Mouse (Mus musculus): ENCODE measurements around the gene Sqstm1. TPM values are rescaled to one million over a fixed set of nuclear protein-coding genes. Genes with fewer than 3 reads are reported as not detected.

Gene Sqstm1
- total RNA-seq, 4 experiments from 2014 or later = 494 to 615 (median 543) TPM

DNA sequence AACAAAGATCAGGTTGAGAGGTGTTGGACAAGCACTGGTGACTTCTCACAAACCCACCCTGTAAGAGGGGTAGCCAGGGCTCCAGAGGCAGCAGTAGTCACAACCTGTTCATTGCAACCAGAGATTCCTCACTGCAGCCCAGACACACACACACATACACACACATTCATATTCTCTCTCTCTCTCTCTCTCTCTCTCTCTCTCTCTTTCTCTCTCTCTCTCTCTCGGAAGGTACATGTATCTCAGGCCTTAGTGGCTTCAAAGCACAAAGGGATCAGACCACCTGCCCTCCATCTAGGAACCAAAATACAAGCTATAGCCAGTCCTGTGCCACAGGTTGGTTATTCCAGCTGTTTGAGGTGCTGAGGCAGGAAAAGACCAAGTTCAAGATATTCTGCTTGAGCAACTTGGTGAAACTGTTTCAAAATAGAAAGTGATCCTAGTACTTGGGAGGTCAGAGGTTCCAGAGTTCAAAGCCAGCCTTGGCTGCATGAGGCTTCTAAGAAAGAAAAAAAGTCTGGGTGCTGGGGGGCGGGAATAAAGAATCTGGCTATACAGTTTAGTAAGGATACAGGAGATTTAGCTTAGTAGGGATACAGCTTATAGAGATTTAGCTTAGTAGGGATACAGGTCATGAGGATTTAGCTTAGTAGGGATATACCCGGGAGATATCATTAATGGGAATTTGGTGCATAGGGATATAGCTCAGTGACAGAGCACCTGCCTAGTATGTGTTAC lies 864 bp upstream of the Sqstm1 start:
- DNase-seq (ENCODE audit: low spot score in 2 of 2) = no peak

DNA sequence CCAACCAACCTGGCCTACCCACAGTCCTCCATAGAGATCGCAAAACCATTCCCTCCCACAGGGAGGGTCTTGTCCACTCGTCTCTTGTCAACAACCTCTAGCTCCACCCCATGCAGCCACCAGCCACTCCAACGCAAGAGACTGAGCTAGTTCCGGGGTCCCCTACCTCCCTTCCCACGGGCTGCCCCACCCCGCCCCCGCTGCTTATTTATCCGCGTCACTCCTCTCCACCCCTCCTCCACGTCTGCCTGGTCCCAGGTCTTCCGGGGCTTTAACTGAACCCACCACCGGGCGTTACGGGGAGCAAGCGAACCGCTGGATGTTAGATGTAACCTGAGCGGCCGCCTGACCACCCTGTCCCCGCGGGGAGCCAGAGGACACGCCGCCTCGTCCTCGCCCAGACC lies 524 bp downstream of the Sqstm1 start:
- peak; percentile 79 to 88 for DNase-seq (ENCODE audit: low spot score in 2 of 2)

DNA sequence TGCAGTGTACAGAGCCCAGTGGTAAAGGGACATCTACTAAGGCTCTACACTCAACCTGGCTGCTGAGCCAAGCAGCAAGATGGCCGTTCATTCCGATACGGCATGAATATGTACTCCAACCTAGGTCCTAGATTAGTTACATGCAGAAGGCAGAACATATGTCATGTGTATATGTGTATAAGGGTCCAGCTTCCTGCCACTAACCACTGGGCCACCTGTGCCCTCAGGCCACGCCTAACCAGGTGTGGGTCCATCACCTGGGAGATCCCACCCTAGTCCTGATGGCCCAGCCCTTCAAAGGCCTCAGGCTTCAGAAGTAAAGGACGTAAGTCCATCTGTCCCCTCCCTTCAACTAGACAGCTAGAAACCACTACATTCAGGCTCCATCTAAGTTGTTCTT lies 2.6 kb downstream of the Sqstm1 start:
- DNase-seq (ENCODE audit: low spot score in 2 of 2) = no peak

DNA sequence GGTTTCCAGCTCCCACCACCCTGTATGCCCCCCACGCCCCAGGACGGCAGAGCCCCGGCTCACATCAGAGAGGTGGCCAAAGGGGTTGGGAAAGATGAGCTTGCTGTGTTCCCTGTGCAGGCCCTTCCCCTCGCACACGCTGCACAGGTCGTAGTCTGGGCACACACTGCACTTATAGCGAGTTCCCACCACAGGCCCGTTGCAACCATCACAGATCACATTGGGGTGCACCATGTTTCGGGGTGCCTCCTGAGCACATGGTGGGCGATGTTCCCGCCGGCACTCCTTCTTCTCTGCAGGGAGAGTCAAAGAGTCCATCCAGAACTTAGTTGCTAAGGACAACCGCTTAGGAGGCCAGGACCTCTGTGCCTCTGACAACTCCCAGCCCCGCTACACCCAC lies 3.3 kb downstream of the Sqstm1 start:
- no peak for DNase-seq (ENCODE audit: low spot score in 2 of 2)

DNA sequence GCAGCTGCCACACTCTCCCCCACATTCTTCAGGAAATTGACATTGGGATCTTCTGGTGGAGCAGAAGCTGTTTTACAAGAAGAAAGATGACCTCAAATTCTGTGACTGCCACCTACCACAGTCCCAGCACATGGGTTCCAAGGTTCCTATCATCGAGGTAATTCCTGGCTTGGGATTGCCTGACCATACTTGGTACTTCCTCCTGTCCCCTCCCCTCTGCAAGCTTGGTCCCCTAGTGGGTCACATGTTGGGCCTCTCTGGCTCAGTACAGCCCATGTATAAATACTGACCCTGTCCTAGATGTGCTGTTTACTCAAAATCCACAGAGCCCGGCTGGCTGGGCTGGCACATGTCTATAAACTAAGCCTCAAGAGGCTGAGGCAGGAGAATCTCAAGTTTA lies 4.6 kb downstream of the Sqstm1 start:
- DNase-seq (ENCODE audit: low spot score in 2 of 2) = no peak

DNA sequence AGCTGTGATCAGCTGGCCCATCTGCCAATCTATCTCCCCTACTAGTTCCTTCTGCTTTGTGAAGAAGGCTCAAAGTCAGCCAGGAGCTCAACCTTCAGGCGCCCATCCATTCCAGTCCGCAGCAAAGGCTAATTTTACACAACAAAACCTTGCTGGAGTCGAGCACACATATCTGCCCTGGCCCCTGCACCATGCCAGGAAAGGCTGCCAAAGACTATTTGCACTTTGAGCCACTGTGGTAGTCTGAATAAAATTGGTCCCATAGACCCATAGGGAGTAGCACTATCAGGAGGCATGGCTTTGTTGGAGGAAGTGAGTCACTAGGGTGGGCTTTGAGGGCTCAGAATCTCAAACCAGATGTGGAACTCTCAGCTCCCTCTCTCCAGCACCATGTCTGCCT lies 5.2 kb downstream of the Sqstm1 start:
- DNase-seq (ENCODE audit: low spot score in 2 of 2) = peak in 1 of 2 experiments; percentile 10

DNA sequence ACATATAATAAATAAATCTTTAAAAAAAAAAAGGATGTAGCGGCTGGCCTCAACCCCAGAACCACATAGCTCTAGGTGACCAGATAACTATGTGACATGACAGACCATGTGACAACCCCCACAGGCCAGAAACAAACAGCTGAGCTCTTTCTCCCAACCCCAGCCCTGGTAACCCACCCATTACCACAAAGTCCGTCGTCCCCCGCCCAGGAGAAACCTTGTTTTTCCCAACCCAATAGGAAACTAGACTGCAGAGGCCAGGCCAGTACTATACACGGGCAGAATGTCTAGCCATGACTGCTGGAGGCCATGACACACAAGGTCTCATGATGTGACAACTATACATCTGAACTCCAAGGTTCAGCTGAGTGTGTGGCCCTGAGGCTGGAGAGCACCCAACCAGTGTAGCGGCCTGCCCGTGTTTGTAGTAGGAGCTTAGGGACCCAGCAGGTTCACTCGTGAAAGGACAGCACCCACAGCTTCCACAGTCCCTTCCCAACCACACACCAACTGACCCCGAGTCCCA lies 7.3 kb downstream of the Sqstm1 start:
- DNase-seq (ENCODE audit: low spot score in 2 of 2) = no peak

DNA sequence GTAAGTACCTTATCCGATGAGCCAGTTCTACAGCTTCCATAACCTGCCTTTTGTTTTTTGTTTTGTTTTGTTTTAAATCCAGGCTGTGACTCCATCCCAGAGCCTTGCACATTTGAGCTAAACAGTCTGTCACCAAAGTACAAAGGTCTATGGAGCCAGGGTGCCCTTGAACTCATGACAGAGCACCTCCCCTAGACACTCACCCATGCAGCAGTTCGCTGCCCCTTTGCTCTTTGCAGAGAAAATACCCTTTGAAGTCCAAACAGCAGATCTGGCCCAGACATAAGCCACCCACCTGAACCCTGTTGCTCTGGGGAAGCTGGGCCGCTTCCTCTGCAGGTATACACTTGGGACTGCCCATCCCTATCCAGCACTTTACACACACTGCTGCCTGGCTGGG lies 9.0 kb downstream of the Sqstm1 start:
- no peak for DNase-seq (ENCODE audit: low spot score in 2 of 2)

DNA sequence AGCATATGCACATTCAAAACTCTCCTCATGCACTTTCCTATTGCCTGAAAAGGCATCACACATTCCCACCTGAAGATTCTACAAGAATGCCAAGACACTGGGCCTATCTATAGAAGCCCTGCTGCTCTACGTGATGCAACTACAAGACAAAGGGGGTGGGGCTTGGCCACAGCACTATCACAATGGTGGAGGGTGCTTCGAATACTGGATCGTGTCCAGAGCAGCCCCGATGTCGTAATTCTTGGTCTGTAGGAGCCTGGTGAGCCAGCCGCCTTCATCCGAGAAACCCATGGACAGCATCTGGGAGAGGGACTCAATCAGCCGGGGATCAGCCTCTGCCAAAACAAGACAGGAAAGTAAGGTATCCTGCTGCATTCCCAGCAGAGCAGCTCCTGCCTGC lies 10.0 kb downstream of the Sqstm1 start:
- no peak for DNase-seq (ENCODE audit: low spot score in 2 of 2)

DNA sequence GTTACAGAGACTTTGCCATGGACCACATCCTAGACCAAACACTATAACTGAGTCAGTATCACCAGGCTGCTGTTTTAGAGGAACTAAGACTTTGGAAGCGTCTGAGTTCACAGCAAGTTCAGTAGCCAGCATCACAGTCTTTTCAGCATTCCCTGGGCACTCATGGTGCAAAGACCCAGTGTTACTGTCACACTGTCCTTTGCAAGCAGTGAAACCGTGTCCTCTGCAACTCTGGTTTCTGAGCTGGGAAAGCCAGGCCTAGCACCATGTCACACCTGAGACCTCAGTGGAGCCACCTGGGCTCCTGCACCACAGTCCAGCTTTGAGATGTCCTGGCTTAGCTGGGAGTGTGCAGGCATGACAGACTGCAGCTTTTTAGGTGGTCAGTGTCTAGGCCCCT lies 11.7 kb downstream of the Sqstm1 start:
- no peak for DNase-seq (ENCODE audit: low spot score in 2 of 2)

DNA sequence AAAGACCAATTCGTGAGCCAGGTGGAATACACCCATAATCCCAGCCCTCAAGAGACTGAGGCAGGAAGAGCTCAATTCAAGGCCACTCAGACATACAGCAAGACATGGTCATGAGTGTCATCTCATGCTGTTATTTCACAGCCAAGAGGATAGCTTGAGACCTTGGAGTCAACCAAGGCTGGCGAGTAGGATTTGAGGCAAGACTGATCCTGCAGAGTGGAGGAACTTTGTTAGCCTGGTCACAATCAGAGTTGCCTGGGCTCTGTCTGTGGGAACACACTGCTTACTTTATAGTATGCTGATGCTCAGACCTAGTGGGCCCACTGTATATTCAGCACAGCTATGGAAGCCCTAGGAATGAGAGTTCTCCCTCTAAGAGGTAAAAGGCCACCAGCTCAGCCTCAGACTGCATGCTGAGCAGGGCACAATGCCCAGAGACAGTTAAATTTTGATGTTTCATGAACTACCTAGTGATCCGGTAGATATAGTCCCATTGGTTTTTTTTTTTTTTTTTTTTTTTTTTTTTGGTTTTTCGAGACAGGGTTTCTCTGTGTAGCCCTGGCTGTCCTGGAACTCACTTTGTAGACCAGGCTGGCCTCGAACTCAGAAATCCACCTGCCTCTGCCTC lies 12.3 kb downstream of the Sqstm1 start:
- DNase-seq (ENCODE audit: low spot score in 2 of 2) = no peak

DNA sequence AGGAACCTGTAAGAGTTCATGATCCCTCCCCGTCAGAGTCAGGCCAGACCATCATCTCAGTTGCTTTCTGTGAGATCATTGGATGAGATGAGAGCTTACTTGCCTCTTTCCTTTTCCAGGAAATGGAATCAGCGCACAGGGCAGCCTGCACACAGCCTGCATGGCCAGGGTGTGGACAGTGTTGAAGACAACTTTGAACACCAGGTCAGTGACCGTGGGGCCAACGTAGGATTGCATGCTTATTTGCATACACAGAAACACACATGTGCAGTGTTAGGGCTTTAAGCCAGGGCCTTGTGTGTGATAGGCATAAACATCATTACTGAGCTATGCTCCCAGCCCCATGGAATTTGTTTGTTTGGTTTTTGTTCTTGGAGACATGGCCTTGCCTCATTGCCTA lies 13.1 kb downstream of the Sqstm1 start:
- DNase-seq (ENCODE audit: low spot score in 2 of 2) = no peak

DNA sequence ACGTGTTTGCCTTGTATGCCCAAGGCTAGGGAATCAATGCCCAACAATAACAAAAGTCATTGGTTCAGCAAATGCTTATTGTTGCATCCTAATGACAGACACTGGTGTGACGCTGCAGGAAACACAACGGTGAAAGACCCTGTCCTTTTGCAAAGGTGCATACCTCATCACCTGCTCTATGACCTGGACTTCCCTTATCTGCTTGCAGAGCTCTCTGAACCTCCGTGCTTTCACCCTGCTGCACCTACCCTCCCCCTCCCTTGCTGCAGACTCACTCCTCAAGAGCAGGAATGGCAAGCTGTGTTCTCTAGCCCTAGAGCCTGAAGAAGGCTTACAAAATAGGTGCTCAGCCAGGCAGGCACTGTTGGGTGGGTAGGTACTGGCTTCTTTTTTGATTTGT lies 15.8 kb downstream of the Sqstm1 start:
- DNase-seq (ENCODE audit: low spot score in 2 of 2) = no peak

DNA sequence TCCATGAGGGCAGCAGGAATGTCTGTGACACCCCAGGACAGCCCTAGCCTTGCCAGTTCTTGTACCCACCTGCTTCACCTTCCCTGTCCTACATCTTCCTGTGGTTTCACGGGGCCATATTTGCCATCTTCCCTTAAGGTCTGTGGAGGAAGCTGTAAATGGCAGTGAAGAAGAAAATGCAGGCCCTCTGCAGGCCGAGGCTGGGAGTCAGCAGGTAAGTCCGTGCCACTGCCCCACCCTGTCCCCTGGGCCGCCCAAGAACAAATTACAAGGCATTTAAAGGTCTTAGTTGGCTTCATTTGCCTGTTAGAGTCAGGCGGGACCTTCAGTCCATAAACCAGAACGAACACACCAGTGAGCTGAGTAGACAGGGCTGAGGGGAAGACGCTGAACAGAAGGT lies 16.6 kb downstream of the Sqstm1 start:
- no peak for DNase-seq (ENCODE audit: low spot score in 2 of 2)

DNA sequence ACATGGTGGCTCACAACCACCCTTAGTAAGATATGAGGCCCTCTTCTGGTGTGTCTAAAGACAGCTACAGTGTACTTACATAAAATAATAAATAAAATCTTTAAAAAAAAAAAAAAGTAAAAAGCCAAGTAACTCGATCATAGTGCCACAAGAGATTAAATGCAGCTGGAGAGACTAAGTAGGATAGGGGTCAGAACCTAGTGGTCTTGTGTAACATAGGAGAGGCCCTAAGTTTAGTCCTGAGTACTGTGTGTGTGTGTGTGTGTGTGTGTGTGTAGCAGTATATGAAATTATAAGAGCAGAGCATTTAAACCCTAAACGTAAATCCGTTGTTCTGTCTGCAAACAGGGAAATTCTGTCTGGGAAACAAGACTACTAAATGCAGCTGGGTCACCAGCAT lies 18.3 kb downstream of the Sqstm1 start:
- no peak for DNase-seq (ENCODE audit: low spot score in 2 of 2)

DNA sequence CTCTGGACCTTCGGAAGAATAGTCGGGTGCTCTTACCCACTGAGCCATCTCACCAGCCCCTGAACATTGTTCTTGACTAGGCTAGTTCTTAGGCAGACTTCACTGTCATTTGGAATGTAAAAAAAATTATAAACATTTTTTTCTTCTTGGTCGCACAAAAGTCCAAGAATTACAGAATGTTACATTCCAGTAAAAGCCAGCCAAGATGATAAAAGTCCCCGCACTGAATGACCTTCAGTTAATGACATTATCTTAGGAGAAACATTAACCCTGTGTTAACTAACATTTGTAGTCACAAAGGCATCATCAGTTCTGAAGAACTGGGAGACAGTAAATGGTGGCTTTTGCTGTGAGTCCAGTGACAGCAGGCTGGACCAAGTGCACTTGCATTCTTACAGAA lies 20.3 kb downstream of the Sqstm1 start:
- DNase-seq (ENCODE audit: low spot score in 2 of 2) = no peak

DNA sequence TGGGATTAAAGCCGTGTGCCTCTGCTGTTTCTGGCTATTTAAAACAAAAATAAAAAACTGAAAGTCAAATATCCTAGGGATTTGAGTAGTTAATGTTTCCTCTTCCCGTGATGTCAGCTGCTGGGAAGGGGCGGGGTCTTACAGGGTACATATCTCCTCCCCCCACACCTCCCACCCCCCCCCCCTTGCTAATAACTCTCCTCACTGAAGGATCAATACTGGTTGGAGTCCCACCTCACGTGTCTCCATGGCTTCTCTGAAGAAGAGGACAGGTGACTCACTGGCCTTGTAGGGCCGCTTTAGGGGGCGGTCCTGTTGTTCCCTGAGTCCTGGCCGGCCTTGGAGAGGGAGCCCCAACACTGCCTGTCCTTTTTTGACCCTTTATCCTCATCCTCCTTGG lies 21.9 kb downstream of the Sqstm1 start:
- DNase-seq (ENCODE audit: low spot score in 2 of 2) = no peak

DNA sequence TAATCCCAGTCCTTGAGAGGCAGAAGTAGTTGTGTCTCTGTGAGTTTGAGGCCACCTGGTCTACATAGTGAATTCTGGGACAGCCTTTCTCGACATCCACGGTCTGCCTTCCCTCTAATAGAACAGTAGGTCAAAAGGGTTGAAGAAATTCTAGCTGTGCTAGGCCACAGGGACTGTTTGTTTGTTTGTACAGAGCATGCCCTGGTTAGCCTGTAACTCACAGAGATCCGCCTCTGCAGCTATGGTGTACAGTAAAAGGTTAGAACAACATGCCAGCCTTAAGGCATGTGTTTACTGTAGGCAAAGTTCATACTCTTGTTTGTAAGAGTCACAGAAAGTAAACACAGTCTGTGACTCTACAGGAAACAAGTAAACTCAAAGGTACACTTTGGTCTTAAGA lies 25.8 kb downstream of the Sqstm1 start:
- no peak for DNase-seq (ENCODE audit: low spot score in 2 of 2)

DNA sequence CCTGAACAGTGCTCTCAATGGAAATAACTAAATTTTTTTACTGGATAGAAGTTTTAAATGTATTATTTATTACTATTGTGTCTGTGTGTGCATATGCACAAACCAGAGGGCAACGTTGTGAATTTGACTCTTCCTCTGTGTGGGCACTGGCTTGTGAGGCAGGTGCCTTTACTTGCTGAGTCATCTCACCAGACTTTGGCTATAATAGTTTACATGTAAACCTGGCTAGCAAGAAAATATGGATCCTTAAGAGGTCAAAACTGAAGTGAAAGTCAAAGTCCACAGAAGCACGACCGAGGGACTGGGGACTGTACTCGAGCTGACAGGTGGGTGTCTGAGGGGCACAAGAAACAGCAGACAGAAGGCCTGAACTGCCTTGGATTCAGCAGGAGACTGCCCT lies 27.9 kb downstream of the Sqstm1 start:
- DNase-seq (ENCODE audit: low spot score in 2 of 2) = no peak

DNA sequence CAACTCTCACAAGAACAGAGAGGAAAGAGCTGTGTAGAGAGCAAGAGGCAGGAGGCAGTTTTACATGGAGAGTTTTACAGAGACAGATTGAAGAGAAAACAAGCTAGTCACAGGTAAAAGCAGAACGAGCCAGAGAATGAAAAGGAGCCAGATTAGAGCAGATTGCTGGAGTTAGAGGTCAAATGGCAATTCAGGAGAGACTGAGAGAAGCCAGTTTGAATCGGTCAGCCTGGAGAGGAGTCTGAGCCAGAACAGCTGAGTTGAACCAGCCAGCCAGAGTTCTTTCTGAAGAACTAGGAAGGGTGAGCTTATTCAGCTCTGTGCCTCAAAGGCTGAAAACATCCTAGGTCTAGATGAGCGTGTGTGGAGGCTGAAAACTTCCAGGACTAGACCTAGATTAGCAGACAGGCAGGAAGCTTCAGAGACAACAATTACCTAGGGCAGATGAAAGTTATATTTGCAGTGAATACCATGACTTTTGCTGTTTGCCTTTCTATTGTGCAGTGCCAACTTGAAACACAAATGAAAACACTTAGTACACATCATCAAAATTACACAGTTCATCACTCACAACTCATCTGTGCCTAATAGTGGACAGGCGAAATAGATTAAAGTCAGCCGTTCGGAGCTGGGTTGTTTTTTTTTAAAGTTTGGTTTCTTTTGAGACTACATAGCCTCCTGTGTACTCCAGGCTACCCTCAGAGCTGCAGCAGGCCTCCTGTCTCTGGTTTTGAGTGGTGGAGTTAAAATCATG lies 30.0 kb downstream of the Sqstm1 start:
- DNase-seq (ENCODE audit: low spot score in 2 of 2) = no peak

DNA sequence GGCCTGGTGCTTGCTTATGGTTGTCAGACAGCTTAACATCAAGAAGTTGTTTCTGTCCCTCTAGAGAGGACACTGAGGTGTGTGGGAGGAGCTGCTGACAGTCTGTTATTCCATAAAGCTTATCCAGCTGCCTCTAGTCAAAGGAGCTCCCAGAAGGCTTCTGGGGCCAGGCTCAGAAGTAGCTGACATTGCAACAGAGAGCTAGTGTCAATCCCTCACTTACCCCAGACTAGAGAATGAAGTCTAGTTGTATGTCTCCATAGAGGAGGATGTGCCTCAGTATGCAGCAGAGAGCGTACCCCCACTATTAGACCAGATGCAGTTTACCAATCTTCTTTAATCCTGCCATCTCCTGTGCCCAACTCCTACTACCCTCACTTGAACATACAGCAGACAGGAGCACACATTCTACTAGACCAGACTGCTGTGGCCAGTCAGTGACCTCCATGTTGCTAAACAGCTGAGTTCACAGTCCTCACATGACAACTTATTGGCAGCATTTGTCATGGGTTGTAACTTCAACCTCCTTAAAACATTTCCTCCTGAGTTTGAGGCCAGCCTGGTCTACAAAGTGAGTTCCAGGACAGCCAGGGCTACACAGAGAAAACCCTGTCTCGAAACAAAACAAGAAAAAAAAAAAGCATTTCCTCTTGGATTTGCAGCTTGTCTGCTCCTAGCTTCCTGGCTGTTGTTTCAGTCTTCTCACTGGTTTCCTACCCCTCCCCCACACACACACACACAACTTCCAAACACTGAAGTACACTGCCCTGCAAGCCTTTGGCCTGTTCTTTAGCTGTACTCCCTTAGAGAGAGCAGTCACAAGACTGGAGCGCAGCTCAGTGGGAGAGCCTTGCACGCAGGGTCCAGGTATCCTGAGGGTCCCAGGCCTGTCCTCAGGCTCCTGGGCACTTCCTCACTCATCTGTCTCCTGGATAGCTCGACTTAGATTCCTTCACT lies 31.8 kb downstream of the Sqstm1 start:
- no peak for DNase-seq (ENCODE audit: low spot score in 2 of 2)
